Mouse (Mus musculus) frontal cortex, adult 2 months (tissue): ENCODE data around the gene Adam19. TPM values are rescaled to one million over a fixed set of nuclear protein-coding genes. Genes with fewer than 3 reads are reported as not detected.
A peak's percentile ranks its signal among the peaks of the same experiment; 100 is the strongest.
"Not testable (repeated sequence)": the region's sequence is repeated elsewhere in the genome, so short reads cannot be mapped to it uniquely, and the experiment has no call there.

Experiments used
- DNase-seq, 2 experiments: peaks; one replicate each; pipeline ENCODE4 v3.0.0; 2022; ENCODE audit warnings: low spot score in 1 of 2; ENCODE audit errors: extremely low spot score in 1 of 2
- polyA plus RNA-seq: library from polyadenylated mRNA; depleted of rRNA; stranded (reverse); fragments of >200 nt; gene quantifications from 2 replicates; pipeline ENCODE4 v1.2.3, GENCODE M21; 2012

Adam19 gene
- polyA plus RNA-seq, 1 experiment: 10.0 TPM

DNA sequence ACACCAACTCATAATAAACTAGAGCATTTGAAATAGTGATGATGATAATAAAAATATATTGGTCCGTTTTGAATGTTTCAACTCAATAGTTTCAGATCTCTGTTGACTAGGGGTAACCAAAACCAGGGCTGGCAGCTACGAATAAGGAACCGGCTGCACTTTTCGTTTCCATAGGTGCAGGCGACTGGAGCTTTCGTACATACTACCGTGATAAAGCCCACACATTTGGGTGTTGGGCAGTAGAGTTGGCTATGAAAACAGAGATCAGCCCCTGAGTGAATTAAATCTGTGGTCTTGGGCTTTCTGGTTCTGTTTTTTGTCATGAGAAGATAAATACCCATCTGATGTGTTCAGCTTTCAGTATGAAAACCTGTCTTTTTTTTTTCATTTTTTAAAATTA, 70.5 kb downstream of the Adam19 start:
- no peak for DNase-seq

DNA sequence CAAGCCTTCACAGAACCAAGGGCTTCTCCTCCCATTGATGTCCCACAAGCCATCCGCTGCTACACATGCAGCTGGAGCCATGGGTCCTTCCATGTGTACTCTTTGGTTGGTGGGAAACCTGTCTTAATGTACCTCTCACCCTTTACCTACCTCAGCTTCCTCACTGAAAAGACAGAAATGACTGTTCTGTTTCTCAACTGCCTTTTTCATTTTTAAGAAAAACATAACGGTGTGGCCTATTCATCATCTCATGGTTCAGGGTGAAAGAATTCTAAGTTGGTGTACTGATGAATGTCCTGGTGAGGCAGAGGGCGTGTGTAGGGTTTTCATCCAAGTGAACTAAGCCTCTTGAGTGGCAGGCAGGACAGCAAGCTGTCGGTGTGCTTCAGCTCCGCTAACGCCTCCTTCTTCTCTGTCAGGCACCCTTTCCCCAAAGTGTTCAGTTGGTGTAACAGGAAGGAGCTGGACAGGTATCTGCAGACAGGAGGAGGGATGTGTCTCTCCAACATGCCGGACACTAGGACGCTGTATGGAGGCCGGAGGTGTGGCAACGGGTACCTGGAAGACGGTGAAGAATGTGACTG, 71.1 kb downstream of the Adam19 start:
- no peak for DNase-seq

GRCm38 (mm10) chr11:46127621-46128547, 72.1 kb downstream of the Adam19 start:
- DNase-seq: no peak

- peak; percentile 32 to 86 for DNase-seq
These were observed 72.8 kb downstream of the Adam19 start for GRCm38 (mm10) chr11:46128548-46128945.

- no peak for DNase-seq
These were observed 75.5 kb downstream of the Adam19 start for GRCm38 (mm10) chr11:46131022-46131986.

GRCm38 (mm10) chr11:46134899-46135298, 79.1 kb downstream of the Adam19 start:
- peak; percentile 79 to 86 for DNase-seq

- DNase-seq: no peak
These were observed 87.5 kb downstream of the Adam19 start for GRCm38 (mm10) chr11:46143342-46143741.

DNA sequence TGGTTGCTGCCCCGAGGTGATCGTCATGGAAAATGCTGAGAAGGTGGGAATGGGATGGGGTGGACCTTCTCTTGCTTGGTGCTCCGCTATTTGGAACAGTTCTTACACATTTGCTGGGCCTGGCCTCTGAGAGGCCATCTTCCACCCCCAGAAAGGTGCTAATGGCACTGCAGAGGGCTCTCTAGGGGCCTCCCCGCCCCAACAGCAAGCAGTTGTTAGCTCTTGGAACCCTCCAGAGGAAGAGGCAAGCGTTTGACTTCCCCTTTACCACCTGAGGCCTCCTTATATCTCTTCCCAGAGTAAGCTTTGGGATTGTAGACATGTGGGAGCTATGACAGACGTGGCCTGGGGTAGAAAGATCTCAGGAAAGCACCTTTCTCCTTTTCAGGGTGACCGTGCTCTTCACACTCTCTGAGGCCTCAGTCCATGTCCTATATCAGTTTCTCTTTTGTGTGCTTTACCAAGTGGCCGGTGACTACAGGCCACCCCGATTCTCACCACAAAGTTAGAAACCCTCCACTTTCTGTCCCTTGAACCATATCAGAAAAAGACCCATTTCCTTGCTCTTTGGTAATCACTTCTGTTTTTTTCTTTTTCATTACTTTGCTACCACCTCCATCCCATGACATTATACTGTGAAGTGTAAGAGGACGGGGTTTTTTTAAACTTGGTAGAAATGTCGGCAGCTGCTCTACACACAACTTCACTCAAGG, 89.5 kb downstream of the Adam19 start:
- no peak for DNase-seq

GRCm38 (mm10) chr11:46146619-46147018, 90.8 kb downstream of the Adam19 start:
- no peak for DNase-seq

- peak; percentile 44 to 60 for DNase-seq
These were observed 101.2 kb downstream of the Adam19 start for GRCm38 (mm10) chr11:46156945-46157344.

DNA sequence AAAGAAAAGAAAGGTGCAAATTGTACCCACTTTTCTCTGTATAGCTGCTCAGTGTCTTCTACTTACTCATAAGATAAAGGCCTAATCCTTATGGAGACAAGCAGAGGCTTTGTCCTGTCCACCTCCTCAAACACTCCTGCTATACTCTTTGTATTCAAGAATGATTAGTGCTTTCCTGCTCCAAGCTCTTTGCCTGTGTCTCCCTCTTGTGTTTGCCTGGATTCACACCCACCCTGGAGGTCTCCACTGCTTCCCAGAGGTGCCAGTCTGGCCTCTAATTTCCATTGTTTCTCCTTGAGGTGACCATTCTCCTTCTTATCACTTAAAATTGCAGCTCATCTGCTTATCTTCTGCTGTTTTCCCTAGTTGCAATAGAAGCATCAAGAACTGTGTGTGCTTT, 101.7 kb downstream of the Adam19 start:
- DNase-seq: no peak

GRCm38 (mm10) chr11:46165866-46166585, 110.2 kb downstream of the Adam19 start, which contains the start of gene Nipal4:
Gene Nipal4 (minus strand): TSS chr11:46166508.
- DNase-seq: peak in 1 of 2 experiments; percentile 11

GRCm38 (mm10) chr11:46168506-46168905, 112.7 kb downstream of the Adam19 start:
- no peak for DNase-seq

DNA sequence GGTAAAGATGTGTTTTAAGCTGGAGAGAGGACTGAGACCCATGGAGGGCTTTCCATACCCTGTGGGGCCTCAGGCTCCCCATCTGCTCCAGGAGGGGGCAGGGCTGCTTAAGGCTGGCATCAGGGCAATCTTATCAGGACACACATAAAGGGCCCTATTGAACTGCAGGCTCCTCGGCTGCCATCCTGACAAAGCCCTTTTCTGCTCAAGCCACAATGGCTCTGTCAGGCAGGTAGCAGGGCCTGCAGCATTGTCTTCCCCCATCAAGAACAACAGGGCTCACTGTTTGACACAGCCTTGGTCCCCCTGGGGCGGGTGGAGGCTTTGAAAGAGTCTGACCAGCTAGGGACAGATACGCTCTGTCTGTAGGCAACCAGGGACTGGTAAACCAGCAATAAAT, 114.1 kb downstream of the Adam19 start:
- peak in 1 of 2 experiments; percentile 17 for DNase-seq

DNA sequence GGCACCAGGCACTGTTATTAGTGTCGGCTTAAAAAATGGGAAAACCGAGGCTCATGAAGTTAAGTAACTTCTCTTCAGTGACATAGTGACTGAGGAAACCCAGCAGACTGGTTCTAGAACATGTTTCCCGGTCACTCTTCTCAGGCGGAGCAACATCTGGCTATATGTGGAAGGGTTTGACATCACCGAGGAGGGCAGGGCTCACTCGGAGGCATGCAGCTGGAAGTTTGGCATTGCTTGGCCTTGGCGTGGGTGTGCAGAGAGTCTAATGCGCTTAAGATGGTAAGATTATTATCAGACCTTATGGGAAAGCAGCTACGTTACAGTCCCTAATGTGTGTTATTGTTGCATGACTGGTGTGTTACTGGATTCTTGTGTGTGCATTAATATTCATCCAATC, 116.3 kb downstream of the Adam19 start:
- DNase-seq: no peak

GRCm38 (mm10) chr11:46176155-46176554, 120.4 kb downstream of the Adam19 start:
- DNase-seq: no peak

DNA sequence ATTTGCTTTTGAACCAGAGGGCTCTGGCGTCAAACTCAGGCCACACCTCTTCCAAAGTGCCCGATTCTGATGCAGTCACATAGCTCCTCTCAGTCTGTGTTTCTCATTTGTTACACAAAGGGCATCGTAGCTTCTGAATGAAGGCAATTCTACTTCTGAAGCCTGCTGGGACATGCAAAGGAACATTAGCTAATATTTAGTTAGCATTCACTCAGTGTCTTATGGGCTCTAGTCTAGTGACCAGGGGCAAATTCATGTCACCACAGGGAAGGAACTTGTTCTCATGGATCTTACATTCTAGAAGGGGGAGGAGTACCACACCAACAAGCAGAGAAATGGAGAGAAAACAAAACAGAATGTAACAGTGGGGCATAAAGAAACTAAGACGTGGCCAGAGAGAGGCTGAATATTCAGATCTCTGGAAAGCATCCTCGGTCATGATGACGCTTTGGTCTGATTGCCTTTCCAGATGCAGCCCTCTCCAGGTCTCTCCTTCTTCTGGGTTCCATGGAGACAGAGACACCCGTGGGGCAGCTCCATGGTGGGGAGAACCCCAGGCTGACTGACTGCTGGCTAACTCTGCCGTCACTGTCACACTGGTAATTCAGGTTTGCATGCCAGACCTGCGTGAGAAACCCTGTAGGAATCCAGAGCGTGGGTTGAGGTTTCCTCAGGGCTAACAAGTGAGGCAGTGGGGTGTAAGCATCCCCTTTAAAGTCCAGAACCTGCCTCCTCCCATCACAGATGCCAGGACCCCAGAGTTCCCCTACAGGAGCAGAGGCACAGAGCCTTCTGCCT, 121.7 kb downstream of the Adam19 start:
- DNase-seq: no peak

DNA sequence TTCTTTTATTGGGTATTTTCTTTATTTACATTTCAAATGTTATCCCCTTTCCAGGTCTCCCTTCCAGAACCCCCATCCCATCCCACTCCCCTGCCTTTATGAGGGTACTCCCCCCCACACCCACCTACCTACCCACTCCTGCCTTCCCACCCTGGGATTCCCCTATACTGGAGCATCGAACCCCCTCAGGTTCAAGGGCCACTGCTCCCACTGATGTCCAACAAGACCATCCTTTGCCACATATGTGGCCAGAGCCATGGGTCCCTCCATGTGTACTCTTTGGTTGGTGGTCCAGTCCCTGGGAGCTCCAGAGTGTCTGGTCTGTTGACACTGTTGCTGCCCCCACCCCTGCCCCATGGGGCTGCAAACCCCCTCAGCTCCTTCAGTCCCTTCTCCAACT, 126.2 kb downstream of the Adam19 start:
- not testable (repeated sequence) for DNase-seq

GRCm38 (mm10) chr11:46184946-46185345, 129.2 kb downstream of the Adam19 start:
- DNase-seq: no peak
